Mouse (Mus musculus): Measurements from ENCODE around the gene Acadvl. TPM values are rescaled to one million over a fixed set of nuclear protein-coding genes. Genes with fewer than 3 reads are reported as not detected.

Acadvl gene
- polyA plus RNA-seq, 1 experiment from 2014 or later: 90.0 TPM

GRCm38 (mm10) chr11:70013408-70013807, 1.8 kb downstream of the Acadvl start:
- Histone ChIP-seq H3K9ac (ENCODE audit: low read length) (no peak overlapping the region), H3K36me3 (ENCODE audit: control insufficient read depth, insufficient read depth, low read length) (peaks cover 40% of the 10 kb centered on the region), H3K9me3 (ENCODE audit: control insufficient read depth, low read length) (no peaks in the 10 kb centered on the region), H3K4me3 (ENCODE audit: low read length) (no peak overlapping the region), H3K4me2 (ENCODE audit: low read depth, low read length) (no peak overlapping the region), H3K27me3 (ENCODE audit: control insufficient read depth, insufficient read depth, low read depth, low read length) (no peaks in the 10 kb centered on the region), H3K27ac (ENCODE audit: low read length) (no peak overlapping the region), H3K4me1 (replicated peaks; ENCODE audit: control insufficient read depth, insufficient read depth, low read length) (peaks cover 18% of the 10 kb centered on the region)
- WGBS: 81% methylated on average over 3 of the region's 3 CpGs
- ATAC-seq (ENCODE audit: low read depth): no peak

- ATAC-seq (ENCODE audit: low read depth): no peak
- peaks cover 16% of the 10 kb centered on the region for H3K4me1 ChIP-seq (replicated peaks; ENCODE audit: control insufficient read depth, insufficient read depth, low read length)
- H3K9me3 ChIP-seq (ENCODE audit: control insufficient read depth, low read length): no peaks in the 10 kb centered on the region
- no peak overlapping the region for H3K27ac ChIP-seq (ENCODE audit: low read length)
- no peak overlapping the region for H3K4me3 ChIP-seq (ENCODE audit: low read length)
- WGBS: 77% methylated on average over 9 of the region's 9 CpGs
- H3K27me3 ChIP-seq (ENCODE audit: control insufficient read depth, insufficient read depth, low read depth, low read length): no peaks in the 10 kb centered on the region
- peaks cover 44% of the 10 kb centered on the region for H3K36me3 ChIP-seq (ENCODE audit: control insufficient read depth, insufficient read depth, low read length)
- no peak overlapping the region for H3K9ac ChIP-seq (ENCODE audit: low read length)
- no peak overlapping the region for H3K4me2 ChIP-seq (ENCODE audit: low read depth, low read length)
These were observed 2.3 kb downstream of the Acadvl start for GRCm38 (mm10) chr11:70012931-70013330.

- ATAC-seq (ENCODE audit: low read depth): no peak
- H3K4me2 ChIP-seq (ENCODE audit: low read depth, low read length): no peak overlapping the region
- H3K4me3 ChIP-seq (ENCODE audit: low read length): no peak overlapping the region
- H3K27me3 ChIP-seq (ENCODE audit: control insufficient read depth, insufficient read depth, low read depth, low read length): no peaks in the 10 kb centered on the region
- peaks cover 9% of the 10 kb centered on the region for H3K4me1 ChIP-seq (replicated peaks; ENCODE audit: control insufficient read depth, insufficient read depth, low read length)
- WGBS: 85% methylated on average over 10 of the region's 10 CpGs
- no peak overlapping the region for H3K9ac ChIP-seq (ENCODE audit: low read length)
- no peak overlapping the region for H3K27ac ChIP-seq (ENCODE audit: low read length)
- H3K36me3 ChIP-seq (ENCODE audit: control insufficient read depth, insufficient read depth, low read length): peaks cover 62% of the 10 kb centered on the region
- H3K9me3 ChIP-seq (ENCODE audit: control insufficient read depth, low read length): no peaks in the 10 kb centered on the region
These were observed 4.2 kb downstream of the Acadvl start for GRCm38 (mm10) chr11:70010961-70011360.

- H3K4me1 ChIP-seq (replicated peaks; ENCODE audit: control insufficient read depth, insufficient read depth, low read length): peaks cover 9% of the 10 kb centered on the region
- WGBS: 81% methylated on average over 12 of the region's 12 CpGs
These were observed 4.7 kb downstream of the Acadvl start for GRCm38 (mm10) chr11:70010548-70010947.

GRCm38 (mm10) chr11:70010033-70010432, 5.2 kb downstream of the Acadvl start:
- Histone ChIP-seq H3K9ac (ENCODE audit: low read length) (no peak overlapping the region), H3K27ac (ENCODE audit: low read length) (no peak overlapping the region), H3K4me2 (ENCODE audit: low read depth, low read length) (no peak overlapping the region), H3K27me3 (ENCODE audit: control insufficient read depth, insufficient read depth, low read depth, low read length) (no peaks in the 10 kb centered on the region), H3K4me3 (ENCODE audit: low read length) (no peak overlapping the region), H3K36me3 (ENCODE audit: control insufficient read depth, insufficient read depth, low read length) (peaks cover 68% of the 10 kb centered on the region), H3K4me1 (replicated peaks; ENCODE audit: control insufficient read depth, insufficient read depth, low read length) (peaks cover 9% of the 10 kb centered on the region), H3K9me3 (ENCODE audit: control insufficient read depth, low read length) (no peaks in the 10 kb centered on the region)
- no peak for ATAC-seq (ENCODE audit: low read depth)
- WGBS: 81% methylated on average over 6 of the region's 6 CpGs

More at GRCm38 (mm10) chr11:70010548-70010947, 4.7 kb downstream of the Acadvl start:
- H3K4me2 ChIP-seq (ENCODE audit: low read depth, low read length): no peak overlapping the region
- H3K27me3 ChIP-seq (ENCODE audit: control insufficient read depth, insufficient read depth, low read depth, low read length): no peaks in the 10 kb centered on the region
- no peaks in the 10 kb centered on the region for H3K9me3 ChIP-seq (ENCODE audit: control insufficient read depth, low read length)
- H3K4me3 ChIP-seq (ENCODE audit: low read length): no peak overlapping the region
- no peak overlapping the region for H3K27ac ChIP-seq (ENCODE audit: low read length)
- ATAC-seq (ENCODE audit: low read depth): no peak
- H3K9ac ChIP-seq (ENCODE audit: low read length): no peak overlapping the region
- H3K36me3 ChIP-seq (ENCODE audit: control insufficient read depth, insufficient read depth, low read length): peaks cover 65% of the 10 kb centered on the region

- Histone ChIP-seq H3K4me2 (ENCODE audit: low read depth, low read length) (no peak overlapping the region), H3K4me3 (ENCODE audit: low read length) (no peak overlapping the region), H3K27ac (ENCODE audit: low read length) (no peak overlapping the region), H3K9me3 (ENCODE audit: control insufficient read depth, low read length) (no peaks in the 10 kb centered on the region), H3K36me3 (ENCODE audit: control insufficient read depth, insufficient read depth, low read length) (peaks cover 46% of the 10 kb centered on the region), H3K9ac (ENCODE audit: low read length) (no peak overlapping the region), H3K27me3 (ENCODE audit: control insufficient read depth, insufficient read depth, low read depth, low read length) (no peaks in the 10 kb centered on the region), H3K4me1 (replicated peaks; ENCODE audit: control insufficient read depth, insufficient read depth, low read length) (peaks cover 15% of the 10 kb centered on the region)
- no peak for ATAC-seq (ENCODE audit: low read depth)
- 62% methylated on average over 5 of the region's 5 CpGs for WGBS
These were observed 9.7 kb downstream of the Acadvl start for GRCm38 (mm10) chr11:70005521-70005920.

- H3K4me3 ChIP-seq (ENCODE audit: low read length): no peak overlapping the region; the same call in 1 of the 2 replicates
- peaks cover 26% of the 10 kb centered on the region for H3K4me1 ChIP-seq (replicated peaks; ENCODE audit: control insufficient read depth, insufficient read depth, low read length)
- peak overlapping the region; percentile 61 for H3K4me2 ChIP-seq (ENCODE audit: low read depth, low read length)
- no peaks in the 10 kb centered on the region for H3K27me3 ChIP-seq (ENCODE audit: control insufficient read depth, insufficient read depth, low read depth, low read length)
- ATAC-seq (ENCODE audit: low read depth): no peak
- H3K9me3 ChIP-seq (ENCODE audit: control insufficient read depth, low read length): no peaks in the 10 kb centered on the region
- 81% methylated on average over 2 of the region's 2 CpGs for WGBS
- H3K36me3 ChIP-seq (ENCODE audit: control insufficient read depth, insufficient read depth, low read length): peaks cover 41% of the 10 kb centered on the region
- no peak overlapping the region for H3K9ac ChIP-seq (ENCODE audit: low read length)
- no peak overlapping the region for H3K27ac ChIP-seq (ENCODE audit: low read length)
These were observed 12.7 kb downstream of the Acadvl start for GRCm38 (mm10) chr11:70002471-70002870.

- no peak for ATAC-seq (ENCODE audit: low read depth)
- Histone ChIP-seq H3K4me2 (ENCODE audit: low read depth, low read length) (peak overlapping the region; percentile 61), H3K4me3 (ENCODE audit: low read length) (peak overlapping the region; percentile 77), H3K4me1 (replicated peaks; ENCODE audit: control insufficient read depth, insufficient read depth, low read length) (peaks cover 28% of the 10 kb centered on the region), H3K27me3 (ENCODE audit: control insufficient read depth, insufficient read depth, low read depth, low read length) (no peaks in the 10 kb centered on the region), H3K27ac (ENCODE audit: low read length) (no peak overlapping the region), H3K9me3 (ENCODE audit: control insufficient read depth, low read length) (no peaks in the 10 kb centered on the region), H3K36me3 (ENCODE audit: control insufficient read depth, insufficient read depth, low read length) (peaks cover 35% of the 10 kb centered on the region), H3K9ac (ENCODE audit: low read length) (peak overlapping the region; percentile 84; the same call in 1 of the 2 replicates)
These were observed 13.3 kb downstream of the Acadvl start for GRCm38 (mm10) chr11:70001865-70002264.

GRCm38 (mm10) chr11:70001159-70001558, 14.1 kb downstream of the Acadvl start:
- Histone ChIP-seq H3K27ac (ENCODE audit: low read length) (peak overlapping the region; percentile 94), H3K4me2 (ENCODE audit: low read depth, low read length) (peak overlapping the region; percentile 61), H3K27me3 (ENCODE audit: control insufficient read depth, insufficient read depth, low read depth, low read length) (no peaks in the 10 kb centered on the region), H3K36me3 (ENCODE audit: control insufficient read depth, insufficient read depth, low read length) (peaks cover 29% of the 10 kb centered on the region), H3K4me3 (ENCODE audit: low read length) (peak overlapping the region; percentile 77), H3K4me1 (replicated peaks; ENCODE audit: control insufficient read depth, insufficient read depth, low read length) (peaks cover 28% of the 10 kb centered on the region), H3K9ac (ENCODE audit: low read length) (peak overlapping the region; percentile 84), H3K9me3 (ENCODE audit: control insufficient read depth, low read length) (no peaks in the 10 kb centered on the region)
- 4% methylated on average over 8 of the region's 8 CpGs for WGBS
- no peak for ATAC-seq (ENCODE audit: low read depth)

- no peaks in the 10 kb centered on the region for H3K9me3 ChIP-seq (ENCODE audit: control insufficient read depth, low read length)
- peak within 1 kb of the TSS; percentile 84 for H3K9ac ChIP-seq (ENCODE audit: low read length)
- ATAC-seq (ENCODE audit: low read depth): peak; percentile 60
- H3K36me3 ChIP-seq (ENCODE audit: control insufficient read depth, insufficient read depth, low read length): peaks cover 23% of the 10 kb centered on the region
- peak within 1 kb of the TSS; percentile 61 for H3K4me2 ChIP-seq (ENCODE audit: low read depth, low read length)
- peak within 1 kb of the TSS; percentile 77 for H3K4me3 ChIP-seq (ENCODE audit: low read length)
- WGBS: under 1% methylated on average over 47 of the region's 48 CpGs
- peak within 1 kb of the TSS; percentile 94 for H3K27ac ChIP-seq (ENCODE audit: low read length)
- H3K4me1 ChIP-seq (replicated peaks; ENCODE audit: control insufficient read depth, insufficient read depth, low read length): peaks cover 28% of the 10 kb centered on the region
- H3K27me3 ChIP-seq (ENCODE audit: control insufficient read depth, insufficient read depth, low read depth, low read length): no peaks in the 10 kb centered on the region
These were observed 14.8 kb downstream of the Acadvl start, which contains the start of gene Dvl2 for GRCm38 (mm10) chr11:70000396-70000898. Dvl2 (plus strand) TSS chr11:70000595.
